Mouse (Mus musculus) testis, adult 2 months (tissue): Measurements from ENCODE around the gene Proser3. TPM values are rescaled to one million over a fixed set of nuclear protein-coding genes. Genes with fewer than 3 reads are reported as not detected.

Experiments
- H3K27ac ChIP-seq: fragments of 200-500 bp; 2 replicates; pipeline ENCODE4 v1.5.1; 2012; ENCODE audit warnings: low read depth, low read length; ENCODE audit not compliant: control insufficient read depth, insufficient read depth
- H3K27me3 ChIP-seq: fragments of 200-500 bp; 2 replicates; pipeline ENCODE4 v1.6.1; 2012; ENCODE audit warnings: mild to moderate bottlenecking, low read length, moderate library complexity; ENCODE audit not compliant: control insufficient read depth, insufficient read depth
- H3K36me3 ChIP-seq: fragments of 200-500 bp; 2 replicates; pipeline ENCODE4 v1.6.1; 2012; ENCODE audit warnings: mild to moderate bottlenecking, low read length; ENCODE audit not compliant: control insufficient read depth, insufficient read depth
- H3K4me1 ChIP-seq: fragments of 200-500 bp; 2 replicates; pipeline ENCODE4 v1.6.1; 2012; ENCODE audit warnings: low read length; ENCODE audit not compliant: control insufficient read depth, insufficient read depth
- H3K4me3 ChIP-seq: fragments of 200-500 bp; 2 replicates; pipeline ENCODE4 v1.5.1; 2012; ENCODE audit warnings: low read depth, mild to moderate bottlenecking, low read length, moderate library complexity, mixed read lengths; ENCODE audit not compliant: control insufficient read depth
- CTCF ChIP-seq: fragments of 200-500 bp; IDR thresholded peaks from 2 replicates; pipeline ENCODE4 v1.5.1; 2012; ENCODE audit warnings: low read depth, mild to moderate bottlenecking, inconsistent platforms, low read length, moderate library complexity; ENCODE audit not compliant: control insufficient read depth, insufficient read depth, insufficient replicate concordance
- POLR2A ChIP-seq: fragments of 200-500 bp; IDR thresholded peaks from 2 replicates; pipeline ENCODE4 v1.6.1; 2012; ENCODE audit warnings: low read depth, mild to moderate bottlenecking, inconsistent platforms, low read length, moderate library complexity; ENCODE audit not compliant: control insufficient read depth
- polyA plus RNA-seq: library from polyadenylated mRNA; depleted of rRNA; stranded (reverse); fragments of >200 nt; gene quantifications from 2 replicates; pipeline ENCODE4 v1.2.3, GENCODE M21; 2012

Gene Proser3
- polyA plus RNA-seq, 1 experiment, result 37.5 TPM

- Histone ChIP-seq H3K4me3 (no peak overlapping the region), H3K4me1 (peaks cover 16% of the 10 kb centered on the region), H3K27me3 (no peaks in the 10 kb centered on the region), H3K36me3 (no peaks in the 10 kb centered on the region; the same call in 1 of the 2 replicates), H3K27ac (no peak overlapping the region)
- TF ChIP-seq CTCF, result no peak
Measured at GRCm38 (mm10) chr7:30560296-30560695, 8.2 kb upstream of the Proser3 start.

GRCm38 (mm10) chr7:30559443-30559954 lies 7.4 kb upstream of the Proser3 start, which contains the start of gene Lin37:
TSS of gene Lin37 (minus strand) at chr7:30559838.
- Histone ChIP-seq H3K4me1 (peaks cover 19% of the 10 kb centered on the region), H3K27ac (peak within 1 kb of the TSS; percentile 79), H3K27me3 (no peaks in the 10 kb centered on the region), H3K36me3 (no peaks in the 10 kb centered on the region; the same call in 1 of the 2 replicates), H3K4me3 (peak within 1 kb of the TSS; percentile 94)
- TF ChIP-seq CTCF (no peak), POLR2A (peak; percentile 61; the same call in 1 of the 2 replicates)

GRCm38 (mm10) chr7:30558656-30559442 lies 6.8 kb upstream of the Proser3 start:
- H3K4me3 ChIP-seq, result peak overlapping the region; percentile 94
- H3K36me3 ChIP-seq, result no peaks in the 10 kb centered on the region; the same call in 1 of the 2 replicates
- no peaks in the 10 kb centered on the region for H3K27me3 ChIP-seq
- H3K27ac ChIP-seq, result peak overlapping the region; percentile 79
- H3K4me1 ChIP-seq, result peaks cover 25% of the 10 kb centered on the region
- TF ChIP-seq CTCF (no peak), POLR2A (no peak)

GRCm38 (mm10) chr7:30557901-30558514 lies 5.9 kb upstream of the Proser3 start:
- Histone ChIP-seq H3K36me3 (no peaks in the 10 kb centered on the region; the same call in 1 of the 2 replicates), H3K27ac (no peak overlapping the region; the same call in 1 of the 2 replicates), H3K27me3 (no peaks in the 10 kb centered on the region), H3K4me3 (peak overlapping the region; percentile 94), H3K4me1 (peaks cover 30% of the 10 kb centered on the region)
- no peak for TF ChIP-seq POLR2A
- TF ChIP-seq CTCF, result no peak

GRCm38 (mm10) chr7:30556894-30557536 lies 4.9 kb upstream of the Proser3 start:
- Histone ChIP-seq H3K27me3 (no peaks in the 10 kb centered on the region), H3K4me3 (no peak overlapping the region), H3K4me1 (peaks cover 32% of the 10 kb centered on the region), H3K36me3 (no peaks in the 10 kb centered on the region; the same call in 1 of the 2 replicates), H3K27ac (no peak overlapping the region)
- TF ChIP-seq POLR2A, result no peak
- TF ChIP-seq CTCF, result no peak

- Histone ChIP-seq H3K27ac (peak overlapping the region; percentile 41; the same call in 1 of the 2 replicates), H3K27me3 (no peaks in the 10 kb centered on the region), H3K36me3 (no peaks in the 10 kb centered on the region; the same call in 1 of the 2 replicates), H3K4me3 (peak overlapping the region; percentile 100), H3K4me1 (peaks cover 28% of the 10 kb centered on the region)
- TF ChIP-seq POLR2A (no peak), CTCF (0 out of 2 replicates have a peak, but pooled peaks have one; percentile 11)
Measured at GRCm38 (mm10) chr7:30553810-30554584, 1.9 kb upstream of the Proser3 start.
